Mouse (Mus musculus) thymus, postnatal 0 days (tissue): ENCODE results near the gene Ctsd. TPM values are rescaled to one million over a fixed set of nuclear protein-coding genes. Genes with fewer than 3 reads are reported as not detected.
"Not testable (repeated sequence)": the region's sequence is repeated elsewhere in the genome, so short reads cannot be mapped to it uniquely, and the experiment has no call there.

Experiments
- DNase-seq: peaks from one replicate; pipeline ENCODE4 v3.0.0-alpha.2; 2015; ENCODE audit warnings: low spot score
- polyA plus RNA-seq: library from polyadenylated mRNA; unstranded; fragments of >200 nt; fragmentation: Nextera tagmentation; extraction: Ambion mirVana; gene quantifications from 2 replicates; pipeline ENCODE4 v1.2.1, GENCODE M21; 2015

Ctsd gene
- polyA plus RNA-seq, 1 experiment from 2014 or later: 395 TPM

GRCm38 (mm10) chr7:142335151-142335550 lies 52.7 kb downstream of the Ctsd start:
- no peak for DNase-seq

DNA sequence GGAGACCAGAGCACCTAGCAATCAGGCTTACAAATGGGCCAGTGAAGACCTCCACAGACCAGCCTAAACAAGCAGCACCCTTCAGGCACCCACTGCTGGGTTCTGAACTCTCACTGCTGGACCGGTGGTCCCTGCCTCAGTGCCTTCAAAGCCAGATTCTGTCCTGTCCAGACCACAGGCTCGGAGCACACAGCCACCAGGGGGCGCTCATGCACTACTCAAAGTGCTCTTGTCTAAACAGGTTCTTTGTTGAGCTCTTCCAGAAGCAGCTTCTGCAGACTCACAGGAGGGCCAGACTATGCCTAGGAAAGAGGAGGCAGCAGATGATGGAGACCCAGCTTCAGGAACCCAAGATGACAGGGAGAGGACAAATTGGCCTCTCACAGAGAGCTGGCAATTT lies 53.6 kb downstream of the Ctsd start:
- peak; percentile 90 for DNase-seq

- DNase-seq: not testable (repeated sequence)
These were observed 55.1 kb downstream of the Ctsd start for GRCm38 (mm10) chr7:142332741-142333140.

- DNase-seq: no peak
These were observed 56.6 kb downstream of the Ctsd start for GRCm38 (mm10) chr7:142331281-142331680.

- DNase-seq: no peak
These were observed 57.5 kb downstream of the Ctsd start for GRCm38 (mm10) chr7:142330271-142330724.

- no peak for DNase-seq
These were observed 59.3 kb downstream of the Ctsd start for GRCm38 (mm10) chr7:142328507-142328906.

- no peak for DNase-seq
These were observed 61.0 kb downstream of the Ctsd start for GRCm38 (mm10) chr7:142326714-142327445.

Other genes with a start within 250 kb of the Ctsd start
- not detected in 2 replicates for gene Gm45337, start 243.4 kb downstream of the Ctsd start, polyA plus RNA-seq
- gene Gm29735, start 230.9 kb downstream of the Ctsd start, polyA plus RNA-seq: not detected in 2 replicates
- gene Gm4553, start 222.3 kb downstream of the Ctsd start, polyA plus RNA-seq: not detected in 2 replicates
- gene Krtap5-2, start 212.0 kb downstream of the Ctsd start, polyA plus RNA-seq: not detected in 2 replicates
- gene Gm10153, start 197.6 kb downstream of the Ctsd start, polyA plus RNA-seq: not detected in 2 replicates
- not detected in 2 replicates for gene Krtap5-3, start 186.7 kb downstream of the Ctsd start, polyA plus RNA-seq
- not detected in 2 replicates for gene Gm7579, start 176.2 kb downstream of the Ctsd start, polyA plus RNA-seq
- gene Krtap5-5, start 158.1 kb downstream of the Ctsd start, polyA plus RNA-seq: 0.16 TPM in 1 of 2 replicates, not detected in the other
- not detected in 2 replicates for gene Gm40460, start 147.0 kb downstream of the Ctsd start, polyA plus RNA-seq
- not detected in 2 replicates for gene Gm2431, start 129.7 kb downstream of the Ctsd start, polyA plus RNA-seq
- gene Gm4559, start 113.7 kb downstream of the Ctsd start, polyA plus RNA-seq: not detected in 2 replicates
- not detected in 2 replicates for gene Krtap5-1, start 90.9 kb downstream of the Ctsd start, polyA plus RNA-seq
- gene Krtap5-4, start 84.5 kb downstream of the Ctsd start, polyA plus RNA-seq: not detected in 2 replicates
- 8.5 and 10.6 TPM in 2 replicates for gene Ifitm10, start 14.3 kb downstream of the Ctsd start, polyA plus RNA-seq
- 5.1 TPM in 1 of 2 replicates, not detected in the other for gene Gm49369, start 5.4 kb downstream of the Ctsd start, polyA plus RNA-seq
- gene Syt8, start 46.8 kb upstream of the Ctsd start, polyA plus RNA-seq: 0.34 and 0.75 TPM in 2 replicates
- 14.1 and 14.3 TPM in 2 replicates for gene Tnni2, start 53.8 kb upstream of the Ctsd start, polyA plus RNA-seq
- gene Lsp1, start 72.8 kb upstream of the Ctsd start, polyA plus RNA-seq: 655 and 664 TPM in 2 replicates
- gene Tnnt3, start 110.8 kb upstream of the Ctsd start, polyA plus RNA-seq: 4.7 and 5.2 TPM in 2 replicates
- 20.1 and 20.7 TPM in 2 replicates for gene Mrpl23, start 144.6 kb upstream of the Ctsd start, polyA plus RNA-seq